Mouse (Mus musculus) erythroblast, embryonic 14.5 days (primary cell): ENCODE data around the gene Agap1.

Experiments used
- GATA1 ChIP-seq: IDR thresholded peaks from 2 replicates; pipeline ENCODE4 v1.6.1; 2012; ENCODE audit warnings: low read length, inconsistent platforms, mixed read lengths
- TAL1 ChIP-seq: IDR thresholded peaks from 3 replicates; pipeline ENCODE4 v1.6.1; 2012; ENCODE audit warnings: low read length, inconsistent platforms, mixed read lengths

DNA sequence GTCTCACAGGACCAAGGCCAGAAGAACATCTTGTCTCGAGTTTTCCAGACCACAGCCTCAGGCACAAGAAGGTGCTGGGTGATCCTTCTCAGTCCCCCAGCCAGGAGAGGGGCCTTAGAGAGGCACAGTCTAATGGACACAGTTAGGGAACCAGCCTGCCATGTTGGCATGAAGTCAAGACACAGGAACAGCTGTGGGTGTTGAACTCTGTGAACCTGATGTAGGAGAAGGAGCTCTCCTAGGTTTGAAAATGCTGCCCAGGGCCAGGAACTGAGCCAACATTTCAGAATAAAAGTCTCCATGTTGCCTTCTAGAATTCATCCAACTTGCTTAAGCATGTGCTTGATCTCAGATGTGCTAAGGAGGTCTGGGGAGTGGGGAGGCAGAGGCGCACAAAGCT lies 41.5 kb upstream of the Agap1 start:
- TF ChIP-seq GATA1, result no peak
- no peak for TF ChIP-seq TAL1
